ENCODE assay signal across 10 mouse cellular contexts in the genomic region with DNA sequence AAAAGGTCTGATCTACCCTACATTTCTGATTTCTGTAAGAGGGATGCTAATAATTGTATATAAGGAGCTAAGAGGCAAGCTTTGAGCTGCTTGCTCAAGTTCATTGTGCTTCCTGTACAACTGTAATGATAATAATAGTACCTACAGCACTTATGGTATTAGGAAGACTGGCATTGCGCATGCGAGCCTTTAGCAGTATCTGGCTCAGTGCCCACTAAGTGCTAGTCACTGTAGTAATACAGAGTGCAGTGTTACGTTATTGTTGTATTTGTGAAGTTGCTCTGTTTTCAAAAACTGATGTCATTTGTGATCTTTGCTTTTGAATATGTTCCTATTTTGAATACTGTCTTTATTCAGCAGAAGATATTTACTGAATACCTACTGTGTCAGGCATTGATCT. TPM values are rescaled to one million over a fixed set of nuclear protein-coding genes. Genes with fewer than 3 reads are reported as not detected.
DNase-seq lines count a peak whose midpoint lies in the region; TF ChIP-seq lines count a peak whose summit lies in the region.
"Had no signal": no experiment of that assay in that cellular context is flagged by ENCODE, and none has a peak within 500 bp of the region (broad histone marks: within the 10 kb centered on the region; RNA-seq: fewer than 3 reads in every experiment).

No protein-coding gene starts in this region.

- 85% methylated on average over 3 of the region's 3 CpGs for WGBS in heart, embryonic 10.5 days
- 66% methylated on average over 3 of the region's 3 CpGs for WGBS in kidney, adult 2 months

- TF ChIP-seq POLR2A in kidney, adult 2 months (IDR thresholded peaks at IDR 0.05; ENCODE audit: low read depth, low read length), result no peak

- no peaks in the 10 kb centered on the region for H3K27me3 ChIP-seq in heart, embryonic 10.5 days (ENCODE audit: insufficient read depth, poor library complexity, severe bottlenecking)
- no peaks in the 10 kb centered on the region for H3K27me3 ChIP-seq in kidney, adult 2 months (replicated peaks; ENCODE audit: control insufficient read depth, insufficient read depth, low read length)

- H3K36me3 ChIP-seq in heart, embryonic 10.5 days, result no peaks in the 10 kb centered on the region
- no peaks in the 10 kb centered on the region for H3K36me3 ChIP-seq in kidney, adult 2 months (ENCODE audit: control insufficient read depth, insufficient read depth, low read length)

- no peak for TF ChIP-seq CTCF in kidney, adult 2 months (conservative IDR thresholded peaks at IDR 0.05; ENCODE audit: insufficient read depth, insufficient read length, low read depth, low read length)

- H3K27ac ChIP-seq in heart, embryonic 10.5 days, result no peak overlapping the region
- no peak overlapping the region for H3K27ac ChIP-seq in kidney, adult 2 months (ENCODE audit: insufficient read depth, low read depth, low read length)

- no peaks in the 10 kb centered on the region for H3K9me3 ChIP-seq in heart, embryonic 10.5 days

- DNase-seq in heart, adult 8-10 months (ENCODE audit: low spot score), result peak; percentile 14
- no peak for DNase-seq in heart, embryonic 10.5 days (ENCODE audit: low spot score)
- peak; percentile 88 for DNase-seq in 416B (ENCODE audit: low read depth)
- peak; percentile 31 for DNase-seq in NIH3T3 (ENCODE audit: low read depth)
- peak; percentile 37 for DNase-seq in lung, postnatal 10 days
- DNase-seq in right cerebral cortex, postnatal 36 days (ENCODE audit: low spot score in 2 of 2), result no peak
- DNase-seq in c-Kit-positive CD71-positive TER-119-positive erythroid progenitor cells, embryonic 14.5 days (ENCODE audit: low spot score), result no peak
- no peak for DNase-seq in kidney, adult 2 months
- DNase-seq: cerebellum, adult 9-11 months; kidney, postnatal 36 days had no signal

- no peaks in the 10 kb centered on the region for H3K4me1 ChIP-seq in heart, embryonic 10.5 days
- H3K4me1 ChIP-seq in kidney, adult 2 months (ENCODE audit: control insufficient read depth, insufficient read depth, low read length), result no peaks in the 10 kb centered on the region

- no peak overlapping the region for H3K4me3 ChIP-seq in heart, embryonic 10.5 days
- no peak overlapping the region for H3K4me3 ChIP-seq in kidney, adult 2 months (ENCODE audit: insufficient read depth, low read depth, low read length)

RNA-seq across cellular contexts. Expression of gene Fbxw7, which starts 11.3 kb away (rescaled TPM):
- 10 to 100 TPM; 40.0 to 44.7 (median 41.3) TPM for total RNA-seq in heart, adult 8-10 months (2022)
- polyA plus RNA-seq in heart, embryonic 10.5 days (2016; fragmentation: Nextera tagmentation; extraction: Ambion mirVana), result 6.3 and 7.9 TPM in 2 replicates
- polyA plus RNA-seq in kidney, adult 2 months (2012; rRNA removed), result 3.3 and 4.1 TPM in 2 replicates

Comparison
In these comparisons a context has a peak if more than half of its experiments do, and no peak if none do; other contexts are left out.
1. DNase-seq: peak in heart, adult 8-10 months (single experiment), 416B (single experiment), NIH3T3 (single experiment) and lung, postnatal 10 days (single experiment); none in heart, embryonic 10.5 days (single experiment), right cerebral cortex, postnatal 36 days (0 of 2), c-Kit-positive CD71-positive TER-119-positive erythroid progenitor cells, embryonic 14.5 days (single experiment) and kidney, adult 2 months (single experiment).